Mouse (Mus musculus) midbrain, embryonic 11.5 days (tissue): ENCODE data around the gene Akr1b3. TPM values are rescaled to one million over a fixed set of nuclear protein-coding genes. Genes with fewer than 3 reads are reported as not detected.

Experiments
- ATAC-seq: fragments of 200-750 bp; cut with Nextera tagmentation; 2 replicates; pipeline ENCODE4 v1.8.0; 2017; ENCODE audit warnings: moderate TSS enrichment, moderate library complexity; ENCODE audit not compliant: low FRiP score
- DNase-seq: peaks from one replicate; pipeline ENCODE4 v3.0.0; 2015; ENCODE audit warnings: low spot score; ENCODE audit errors: missing footprints
- H3K27ac ChIP-seq: fragments of 300-500 bp; sonication (generic); 2 replicates; pipeline ENCODE4 v1.5.1; 2014; ENCODE audit warnings: low read depth, low read length
- H3K27me3 ChIP-seq: fragments of 300-500 bp; sonication (generic); 2 replicates; pipeline ENCODE4 v1.6.1; 2014; ENCODE audit warnings: mild to moderate bottlenecking, low read length, moderate library complexity, mixed read lengths; ENCODE audit not compliant: control insufficient read depth, insufficient read depth
- H3K36me3 ChIP-seq: fragments of 300-500 bp; sonication (generic); 2 replicates; pipeline ENCODE4 v1.6.1; 2014; ENCODE audit warnings: mild to moderate bottlenecking, low read length, moderate library complexity, mixed read lengths; ENCODE audit not compliant: control insufficient read depth, insufficient read depth
- H3K4me1 ChIP-seq: fragments of 300-500 bp; sonication (generic); 2 replicates; pipeline ENCODE4 v1.6.1; 2014; ENCODE audit warnings: low read length; ENCODE audit not compliant: control insufficient read depth, insufficient read depth
- H3K4me2 ChIP-seq: fragments of 300-500 bp; sonication (generic); 2 replicates; pipeline ENCODE4 v1.6.1; 2014; ENCODE audit warnings: mild to moderate bottlenecking, moderate library complexity
- H3K4me3 ChIP-seq: fragments of 300-500 bp; sonication (generic); 2 replicates; pipeline ENCODE4 v1.5.1; 2014; ENCODE audit warnings: low read depth, low read length
- H3K9ac ChIP-seq: fragments of 300-500 bp; sonication (generic); 2 replicates; pipeline ENCODE4 v1.6.1; 2014; ENCODE audit warnings: low read length
- H3K9me3 ChIP-seq: fragments of 300-500 bp; sonication (generic); 2 replicates; pipeline ENCODE4 v1.6.1; 2016; ENCODE audit warnings: low read length; ENCODE audit not compliant: control insufficient read depth
- WGBS: fragments of 180-500 bp; shearing (Covaris S2); extraction: QIAGEN DNeasy Blood & Tissue Kit; methylation state at CpG from one replicate; pipeline ENCODE4 v1.1.7; 2014; 5-methylcytosine and 5-hydroxymethylcytosine counted together
- polyA plus RNA-seq: library from polyadenylated mRNA; unstranded; fragments of >200 nt; fragmentation: Nextera tagmentation; extraction: Ambion mirVana; gene quantifications from 2 replicates; pipeline ENCODE4 v1.2.1, GENCODE M21; 2014

Akr1b3 gene
- polyA plus RNA-seq, 1 experiment from 2014 or later, result 221 TPM

DNA sequence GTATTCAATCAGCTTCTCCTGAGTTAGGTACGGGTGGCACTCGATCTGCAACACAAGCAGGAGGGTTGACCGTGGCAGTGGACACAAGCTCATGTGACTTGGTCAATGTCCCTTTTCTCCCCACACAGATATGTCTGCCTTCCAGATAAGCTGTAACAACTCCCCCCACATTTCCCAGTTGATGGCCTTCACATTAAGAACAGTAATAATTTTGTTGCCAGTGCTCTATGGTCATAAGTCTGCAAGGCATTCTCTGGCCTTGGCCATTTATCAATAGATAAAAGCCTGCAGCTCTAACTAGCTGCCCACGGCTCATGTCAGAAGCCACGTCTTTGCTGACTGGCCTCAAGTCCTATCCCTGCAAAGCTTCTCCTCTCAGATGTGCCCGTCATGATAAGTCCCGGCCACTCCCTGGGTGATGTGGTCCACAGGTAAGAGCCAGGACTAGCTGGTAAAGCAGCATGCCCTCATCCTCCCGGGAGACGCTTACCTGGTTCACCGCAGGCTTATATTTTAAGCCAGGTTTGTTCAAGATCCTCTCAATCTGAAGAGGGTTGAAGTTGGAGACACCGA, 7.2 kb downstream of the Akr1b3 start:
- peaks cover 5% of the 10 kb centered on the region for H3K36me3 ChIP-seq
- no peak for ATAC-seq

DNA sequence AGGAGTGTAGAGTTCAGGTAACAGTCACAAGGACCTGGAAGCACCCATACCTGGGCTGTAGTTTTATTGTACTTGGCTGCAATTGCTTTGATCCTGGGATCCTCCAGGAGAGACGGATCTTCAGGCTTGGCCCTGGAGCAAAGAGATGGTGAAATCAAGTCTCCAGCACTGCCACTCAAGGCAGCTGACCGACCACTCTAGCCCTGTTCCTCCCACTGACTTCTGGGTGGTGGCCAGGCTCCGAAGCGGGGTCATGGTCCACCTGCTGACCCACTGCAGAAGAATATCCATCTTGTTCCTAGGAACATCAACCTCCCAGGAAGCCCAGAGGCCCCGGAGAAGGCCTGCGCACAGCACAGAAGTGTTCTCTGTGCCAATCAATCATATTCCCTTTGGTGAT, 7.8 kb downstream of the Akr1b3 start:
- Histone ChIP-seq H3K27me3 (no peaks in the 10 kb centered on the region), H3K27ac (no peak overlapping the region), H3K4me3 (no peak overlapping the region), H3K4me1 (no peaks in the 10 kb centered on the region), H3K4me2 (no peak overlapping the region), H3K36me3 (peaks cover 5% of the 10 kb centered on the region), H3K9ac (no peak overlapping the region), H3K9me3 (no peaks in the 10 kb centered on the region)
- no peak for DNase-seq
- no peak for ATAC-seq
- 93% methylated on average over 6 of the region's 6 CpGs for WGBS

More for the DNA sequence above, 7.2 kb downstream of the Akr1b3 start:
- H3K27me3 ChIP-seq, result no peaks in the 10 kb centered on the region
- no peak overlapping the region for H3K4me3 ChIP-seq
- no peak for DNase-seq
- no peak overlapping the region for H3K27ac ChIP-seq
- 93% methylated on average over 11 of the region's 11 CpGs for WGBS
- H3K9ac ChIP-seq, result no peak overlapping the region
- no peaks in the 10 kb centered on the region for H3K9me3 ChIP-seq
- no peaks in the 10 kb centered on the region for H3K4me1 ChIP-seq
- no peak overlapping the region for H3K4me2 ChIP-seq

- Histone ChIP-seq H3K27me3 (no peaks in the 10 kb centered on the region), H3K36me3 (peaks cover 5% of the 10 kb centered on the region), H3K4me3 (no peak overlapping the region), H3K27ac (no peak overlapping the region), H3K9me3 (no peaks in the 10 kb centered on the region), H3K4me2 (no peak overlapping the region), H3K9ac (no peak overlapping the region), H3K4me1 (no peaks in the 10 kb centered on the region)
- no peak for ATAC-seq
- DNase-seq, result no peak
- WGBS, result 91% methylated on average over 6 of the region's 6 CpGs
Measured at GRCm38 (mm10) chr6:34306797-34307196, 10.5 kb downstream of the Akr1b3 start.

GRCm38 (mm10) chr6:34304675-34305241, 12.5 kb downstream of the Akr1b3 start:
- DNase-seq, result no peak
- H3K36me3 ChIP-seq, result peaks cover 3% of the 10 kb centered on the region
- no peaks in the 10 kb centered on the region for H3K9me3 ChIP-seq
- WGBS, result 87% methylated on average over 10 of the region's 10 CpGs
- no peak overlapping the region for H3K27ac ChIP-seq
- H3K27me3 ChIP-seq, result no peaks in the 10 kb centered on the region
- no peak overlapping the region for H3K9ac ChIP-seq
- no peak overlapping the region for H3K4me2 ChIP-seq
- ATAC-seq, result no peak
- H3K4me1 ChIP-seq, result no peaks in the 10 kb centered on the region
- no peak overlapping the region for H3K4me3 ChIP-seq

GRCm38 (mm10) chr6:34297055-34297454, 20.2 kb downstream of the Akr1b3 start:
- Histone ChIP-seq H3K4me2 (no peak overlapping the region), H3K27ac (no peak overlapping the region), H3K27me3 (no peaks in the 10 kb centered on the region), H3K4me1 (no peaks in the 10 kb centered on the region), H3K36me3 (no peaks in the 10 kb centered on the region), H3K4me3 (no peak overlapping the region), H3K9me3 (no peaks in the 10 kb centered on the region), H3K9ac (no peak overlapping the region)
- no peak for ATAC-seq
- WGBS, result 94% methylated on average over 3 of the region's 3 CpGs
- DNase-seq, result no peak

- H3K4me1 ChIP-seq, result no peaks in the 10 kb centered on the region
- H3K9ac ChIP-seq, result no peak overlapping the region
- H3K36me3 ChIP-seq, result no peaks in the 10 kb centered on the region
- no peaks in the 10 kb centered on the region for H3K27me3 ChIP-seq
- DNase-seq (no peak), ATAC-seq (no peak)
- H3K4me2 ChIP-seq, result no peak overlapping the region
- H3K4me3 ChIP-seq, result no peak overlapping the region
- no peaks in the 10 kb centered on the region for H3K9me3 ChIP-seq
- no peak overlapping the region for H3K27ac ChIP-seq
- 94% methylated on average over 9 of the region's 9 CpGs for WGBS
Measured at GRCm38 (mm10) chr6:34295437-34295836, 21.8 kb downstream of the Akr1b3 start.

DNA sequence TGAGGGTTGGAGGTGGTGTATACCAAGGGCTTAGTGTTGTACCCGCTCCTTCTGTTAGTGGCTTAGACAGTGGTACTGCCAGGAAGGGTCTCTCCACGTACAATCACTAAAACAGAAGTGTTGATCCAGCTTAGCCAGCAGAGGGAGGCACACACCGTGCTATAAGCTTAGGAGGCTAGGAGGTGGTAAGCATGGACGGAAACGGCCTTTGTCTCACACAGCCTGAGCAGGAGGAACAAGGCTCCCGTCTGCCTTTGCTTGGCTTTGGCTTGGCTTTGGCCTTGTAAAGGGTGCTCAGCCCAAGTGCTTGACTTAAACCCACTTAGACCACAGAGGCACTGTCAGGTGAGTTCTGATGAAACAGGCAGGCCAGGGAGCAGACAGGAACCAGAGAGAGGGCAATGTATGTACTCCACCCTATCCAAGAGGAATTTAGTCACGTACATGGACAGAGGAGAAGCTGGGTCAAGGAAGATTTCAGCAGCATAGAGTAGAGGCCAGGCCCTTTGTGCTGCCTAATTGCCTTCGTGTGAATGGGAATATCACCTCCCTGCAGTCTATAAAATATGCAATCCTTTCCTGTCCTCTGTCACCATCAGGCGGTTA, 24.3 kb downstream of the Akr1b3 start:
- 32% methylated on average over 9 of the region's 9 CpGs for WGBS
- DNase-seq (peak; percentile 94), ATAC-seq (peak; percentile 93)
- Histone ChIP-seq H3K9ac (peak overlapping the region; percentile 13; the same call in 1 of the 2 replicates), H3K4me3 (no peak overlapping the region), H3K27me3 (no peaks in the 10 kb centered on the region), H3K4me2 (no peak overlapping the region), H3K4me1 (no peaks in the 10 kb centered on the region), H3K27ac (no peak overlapping the region), H3K36me3 (no peaks in the 10 kb centered on the region), H3K9me3 (no peaks in the 10 kb centered on the region)

DNA sequence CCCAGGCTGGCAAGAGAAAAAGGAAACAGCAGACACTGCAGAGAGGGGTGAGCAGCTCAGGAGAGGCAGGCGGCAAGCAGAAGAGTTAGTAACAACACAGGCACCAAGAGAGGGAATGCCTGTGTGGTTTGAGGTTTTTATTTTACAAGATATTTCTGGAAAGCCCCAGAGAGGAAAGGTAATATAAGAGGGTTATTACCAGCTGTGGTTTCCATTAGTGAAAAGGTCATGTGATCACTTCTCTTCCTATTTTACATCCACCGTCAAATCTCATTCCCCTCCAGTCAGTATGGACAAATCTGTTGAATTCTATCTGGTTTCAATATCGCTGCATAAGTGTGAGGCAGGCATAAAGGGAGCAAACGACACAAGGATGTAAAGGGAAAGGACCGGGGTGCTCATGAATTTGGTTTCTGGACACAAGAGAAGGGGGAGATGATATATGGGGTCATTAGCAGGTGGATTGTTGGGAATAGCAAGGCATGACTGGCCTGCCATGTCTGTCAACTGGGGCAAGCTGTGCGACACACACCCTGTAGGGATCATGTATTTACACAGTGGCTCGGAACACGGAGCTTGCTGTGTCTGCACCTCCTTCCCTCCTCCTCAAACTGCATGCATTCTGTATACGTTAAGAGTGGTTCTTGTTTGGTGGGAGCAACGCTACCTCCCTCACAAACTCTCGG, 24.9 kb downstream of the Akr1b3 start:
- no peak overlapping the region for H3K27ac ChIP-seq
- WGBS, result 71% methylated on average over 11 of the region's 11 CpGs
- peak; percentile 52 for ATAC-seq

GRCm38 (mm10) chr6:34290681-34291080, 26.6 kb downstream of the Akr1b3 start:
- H3K4me1 ChIP-seq, result no peaks in the 10 kb centered on the region
- no peaks in the 10 kb centered on the region for H3K27me3 ChIP-seq
- no peak overlapping the region for H3K9ac ChIP-seq
- no peak overlapping the region for H3K4me2 ChIP-seq
- no peaks in the 10 kb centered on the region for H3K36me3 ChIP-seq
- H3K9me3 ChIP-seq, result no peaks in the 10 kb centered on the region
- DNase-seq (no peak), ATAC-seq (no peak)
- no peak overlapping the region for H3K4me3 ChIP-seq
- no peak overlapping the region for H3K27ac ChIP-seq
- WGBS, result 83% methylated on average over 8 of the region's 8 CpGs

More for the DNA sequence above, 24.9 kb downstream of the Akr1b3 start:
- Histone ChIP-seq H3K9me3 (no peaks in the 10 kb centered on the region), H3K4me1 (no peaks in the 10 kb centered on the region), H3K4me2 (no peak overlapping the region), H3K27me3 (no peaks in the 10 kb centered on the region), H3K36me3 (no peaks in the 10 kb centered on the region), H3K4me3 (no peak overlapping the region), H3K9ac (peak overlapping the region; percentile 9; the same call in 1 of the 2 replicates)
- DNase-seq, result no peak
